Mouse (Mus musculus): ENCODE data around the gene Pex1. TPM values are rescaled to one million over a fixed set of nuclear protein-coding genes. Genes with fewer than 3 reads are reported as not detected.
"Not testable (repeated sequence)": the region's sequence is repeated elsewhere in the genome, so short reads cannot be mapped to it uniquely, and the experiment has no call there.

The Pex1 gene
- polyA plus RNA-seq, 2 experiments = 3.8 to 4.0 TPM

- H3K36me3 ChIP-seq (replicated peaks; ENCODE audit: control insufficient read depth, insufficient read depth, low read depth) = no peaks in the 10 kb centered on the region
- H3K4me3 ChIP-seq (ENCODE audit: insufficient read depth in 1 of 2, low read depth in 2 of 2, low read length in 2 of 2) = no peak overlapping the region
- no peaks in the 10 kb centered on the region for H3K9me3 ChIP-seq (ENCODE audit: control insufficient read depth, low read length)
- H3K27me3 ChIP-seq (ENCODE audit: control insufficient read depth, insufficient read depth, low read length) = no peaks in the 10 kb centered on the region
- H3K4me1 ChIP-seq (replicated peaks; ENCODE audit: control insufficient read depth in 2 of 2, insufficient read depth in 2 of 2, low read length in 1 of 2) = peaks cover 10% of the 10 kb centered on the region in 2 experiments; a peak in 3 of 4 replicates
- TF ChIP-seq CTCF (IDR thresholded peaks at IDR 0.05; ENCODE audit: low read depth) (no peak), EP300 (IDR thresholded peaks at IDR 0.05; ENCODE audit: low read depth) (no peak)
- no peak overlapping the region for H3K9ac ChIP-seq (replicated peaks)
- DNase-seq (ENCODE audit: low read depth in 3 of 3, low spot score in 3 of 3) (no peak), ATAC-seq (ENCODE audit: insufficient read depth) (no peak)
- H3K4me2 ChIP-seq (ENCODE audit: low read depth) = no peak overlapping the region
- 72% methylated on average over 5 of the region's 5 CpGs for WGBS (ENCODE audit: insufficient replicate concordance)
- no peak overlapping the region for H3K27ac ChIP-seq
Measured at GRCm38 (mm10) chr5:3598766-3599165, 2.9 kb downstream of the Pex1 start.

GRCm38 (mm10) chr5:3600298-3600697 is 4.4 kb downstream of the Pex1 start:
- DNase-seq (ENCODE audit: low read depth in 3 of 3, low spot score in 3 of 3) = no peak
- no peak overlapping the region for H3K4me3 ChIP-seq (ENCODE audit: insufficient read depth in 1 of 2, low read depth in 2 of 2, low read length in 2 of 2)
- H3K36me3 ChIP-seq (replicated peaks; ENCODE audit: control insufficient read depth, insufficient read depth, low read depth) = no peaks in the 10 kb centered on the region
- H3K9me3 ChIP-seq (ENCODE audit: control insufficient read depth, low read length) = no peaks in the 10 kb centered on the region
- WGBS (ENCODE audit: insufficient replicate concordance) = 54% methylated on average over 1 of the region's 1 CpGs
- H3K4me1 ChIP-seq (replicated peaks; ENCODE audit: control insufficient read depth in 2 of 2, insufficient read depth in 2 of 2, low read length in 1 of 2) = peaks cover under 1 to 4% of the 10 kb centered on the region in 2 experiments; a peak in 2 of 4 replicates
- H3K4me2 ChIP-seq (ENCODE audit: low read depth) = no peak overlapping the region
- H3K27ac ChIP-seq = no peak overlapping the region
- H3K9ac ChIP-seq (replicated peaks) = no peak overlapping the region
- TF ChIP-seq EP300 (IDR thresholded peaks at IDR 0.05; ENCODE audit: low read depth) (no peak), CTCF (IDR thresholded peaks at IDR 0.05; ENCODE audit: low read depth) (no peak)
- no peaks in the 10 kb centered on the region for H3K27me3 ChIP-seq (ENCODE audit: control insufficient read depth, insufficient read depth, low read length)
- ATAC-seq (ENCODE audit: insufficient read depth) = no peak

GRCm38 (mm10) chr5:3600790-3601189 is 4.9 kb downstream of the Pex1 start:
- H3K4me2 ChIP-seq (ENCODE audit: low read depth) = no peak overlapping the region
- no peak for DNase-seq (ENCODE audit: low read depth in 3 of 3, low spot score in 3 of 3)
- TF ChIP-seq EP300 (IDR thresholded peaks at IDR 0.05; ENCODE audit: low read depth) = no peak
- no peak for TF ChIP-seq CTCF (IDR thresholded peaks at IDR 0.05; ENCODE audit: low read depth)
- H3K36me3 ChIP-seq (replicated peaks; ENCODE audit: control insufficient read depth, insufficient read depth, low read depth) = no peaks in the 10 kb centered on the region
- ATAC-seq (ENCODE audit: insufficient read depth) = no peak
- H3K27ac ChIP-seq = no peak overlapping the region
- WGBS (ENCODE audit: insufficient replicate concordance) = 67% methylated on average over 3 of the region's 3 CpGs
- H3K9ac ChIP-seq (replicated peaks) = no peak overlapping the region
- no peaks in the 10 kb centered on the region for H3K27me3 ChIP-seq (ENCODE audit: control insufficient read depth, insufficient read depth, low read length)
- no peak overlapping the region for H3K4me3 ChIP-seq (ENCODE audit: insufficient read depth in 1 of 2, low read depth in 2 of 2, low read length in 2 of 2)
- H3K4me1 ChIP-seq (replicated peaks; ENCODE audit: control insufficient read depth in 2 of 2, insufficient read depth in 2 of 2, low read length in 1 of 2) = peaks cover 0 to 3% of the 10 kb centered on the region in 2 experiments; a peak in 1 of 4 replicates
- H3K9me3 ChIP-seq (ENCODE audit: control insufficient read depth, low read length) = no peaks in the 10 kb centered on the region

- Histone ChIP-seq H3K4me1 (replicated peaks; ENCODE audit: control insufficient read depth in 2 of 2, insufficient read depth in 2 of 2, low read length in 1 of 2) (no peaks in the 10 kb centered on the region), H3K27me3 (ENCODE audit: control insufficient read depth, insufficient read depth, low read length) (no peaks in the 10 kb centered on the region), H3K4me3 (ENCODE audit: insufficient read depth in 1 of 2, low read depth in 2 of 2, low read length in 2 of 2) (no peak overlapping the region), H3K9me3 (ENCODE audit: control insufficient read depth, low read length) (no peaks in the 10 kb centered on the region), H3K9ac (replicated peaks) (no peak overlapping the region), H3K27ac (no peak overlapping the region), H3K36me3 (replicated peaks; ENCODE audit: control insufficient read depth, insufficient read depth, low read depth) (no peaks in the 10 kb centered on the region; the same call in 1 of the 2 replicates), H3K4me2 (ENCODE audit: low read depth) (no peak overlapping the region)
- ATAC-seq (ENCODE audit: insufficient read depth) = no peak
- TF ChIP-seq CTCF (IDR thresholded peaks at IDR 0.05; ENCODE audit: low read depth) = no peak
- TF ChIP-seq EP300 (IDR thresholded peaks at IDR 0.05; ENCODE audit: low read depth) = no peak
- DNase-seq (ENCODE audit: low read depth in 3 of 3, low spot score in 3 of 3) = no peak
- WGBS (ENCODE audit: insufficient replicate concordance) = 85% methylated on average over 9 of the region's 9 CpGs
Measured at GRCm38 (mm10) chr5:3607114-3607513, 11.2 kb downstream of the Pex1 start.

GRCm38 (mm10) chr5:3609241-3609640 is 13.4 kb downstream of the Pex1 start:
- ATAC-seq (ENCODE audit: insufficient read depth) = no peak
- TF ChIP-seq CTCF (IDR thresholded peaks at IDR 0.05; ENCODE audit: low read depth) (no peak), EP300 (IDR thresholded peaks at IDR 0.05; ENCODE audit: low read depth) (no peak)
- WGBS (ENCODE audit: insufficient replicate concordance) = 83% methylated on average over 7 of the region's 7 CpGs
- DNase-seq (ENCODE audit: low read depth in 3 of 3, low spot score in 3 of 3) = no peak
- H3K4me3 ChIP-seq (ENCODE audit: insufficient read depth in 1 of 2, low read depth in 2 of 2, low read length in 2 of 2) = no peak overlapping the region
- H3K27me3 ChIP-seq (ENCODE audit: control insufficient read depth, insufficient read depth, low read length) = no peaks in the 10 kb centered on the region
- no peaks in the 10 kb centered on the region for H3K4me1 ChIP-seq (replicated peaks; ENCODE audit: control insufficient read depth in 2 of 2, insufficient read depth in 2 of 2, low read length in 1 of 2)
- no peak overlapping the region for H3K27ac ChIP-seq
- H3K36me3 ChIP-seq (replicated peaks; ENCODE audit: control insufficient read depth, insufficient read depth, low read depth) = no peaks in the 10 kb centered on the region; the same call in 1 of the 2 replicates
- H3K4me2 ChIP-seq (ENCODE audit: low read depth) = no peak overlapping the region
- H3K9me3 ChIP-seq (ENCODE audit: control insufficient read depth, low read length) = no peaks in the 10 kb centered on the region
- no peak overlapping the region for H3K9ac ChIP-seq (replicated peaks)

GRCm38 (mm10) chr5:3611835-3612234 is 16.0 kb downstream of the Pex1 start:
- not testable (repeated sequence) for DNase-seq (ENCODE audit: low read depth in 3 of 3, low spot score in 3 of 3); H3K36me3 ChIP-seq (replicated peaks; ENCODE audit: control insufficient read depth, insufficient read depth, low read depth); H3K27me3 ChIP-seq (ENCODE audit: control insufficient read depth, insufficient read depth, low read length); H3K27ac ChIP-seq; H3K4me1 ChIP-seq (replicated peaks; ENCODE audit: control insufficient read depth in 2 of 2, insufficient read depth in 2 of 2, low read length in 1 of 2); H3K4me3 ChIP-seq (ENCODE audit: insufficient read depth in 1 of 2, low read depth in 2 of 2, low read length in 2 of 2); H3K9me3 ChIP-seq (ENCODE audit: control insufficient read depth, low read length); ATAC-seq (ENCODE audit: insufficient read depth); H3K9ac ChIP-seq (replicated peaks); H3K4me2 ChIP-seq (ENCODE audit: low read depth)
- WGBS (ENCODE audit: insufficient replicate concordance) = 83% methylated on average over 2 of the region's 2 CpGs

Measured in liver, embryonic 14.5 days (tissue).